Mouse (Mus musculus): ENCODE measurements at regions not wholly inside any gene's neighbourhood (a gene's known extent, or its start where the extent isn't known, plus 50 kb on each side); places are given as distances from the start of the nearest gene placed in this dataset.

- no peaks in the 10 kb centered on the region for H3K36me3 ChIP-seq (ENCODE audit: control insufficient read depth, insufficient read depth, low read length)
- WGBS: 79% methylated on average over 4 of the region's 4 CpGs
- no peaks in the 10 kb centered on the region for H3K4me1 ChIP-seq (replicated peaks; ENCODE audit: control insufficient read depth, insufficient read depth, low read length)
- no peaks in the 10 kb centered on the region for H3K27me3 ChIP-seq (ENCODE audit: control insufficient read depth, insufficient read depth, low read depth, low read length)
- no peak for ATAC-seq (ENCODE audit: low read depth)
- H3K27ac ChIP-seq (ENCODE audit: low read length): no peak overlapping the region
- no peak overlapping the region for H3K4me2 ChIP-seq (ENCODE audit: low read depth, low read length)
- H3K4me3 ChIP-seq (ENCODE audit: low read length): no peak overlapping the region
- no peaks in the 10 kb centered on the region for H3K9me3 ChIP-seq (ENCODE audit: control insufficient read depth, low read length)
- no peak overlapping the region for H3K9ac ChIP-seq (ENCODE audit: low read length)
Measured at GRCm38 (mm10) chr10:16438414-16438813, 1284.6 kb upstream of the Cited2 start.

GRCm38 (mm10) chr10:16440932-16441640 is 1281.9 kb upstream of the Cited2 start:
- Histone ChIP-seq H3K36me3 (ENCODE audit: control insufficient read depth, insufficient read depth, low read length) (no peaks in the 10 kb centered on the region), H3K4me1 (replicated peaks; ENCODE audit: control insufficient read depth, insufficient read depth, low read length) (no peaks in the 10 kb centered on the region), H3K4me2 (ENCODE audit: low read depth, low read length) (no peak overlapping the region), H3K4me3 (ENCODE audit: low read length) (no peak overlapping the region), H3K27me3 (ENCODE audit: control insufficient read depth, insufficient read depth, low read depth, low read length) (no peaks in the 10 kb centered on the region), H3K9me3 (ENCODE audit: control insufficient read depth, low read length) (no peaks in the 10 kb centered on the region), H3K27ac (ENCODE audit: low read length) (no peak overlapping the region; the same call in 1 of the 2 replicates), H3K9ac (ENCODE audit: low read length) (no peak overlapping the region)
- no peak for ATAC-seq (ENCODE audit: low read depth)
- WGBS: 38% methylated on average over 3 of the region's 3 CpGs

- Histone ChIP-seq H3K4me2 (ENCODE audit: low read depth, low read length) (no peak overlapping the region), H3K4me3 (ENCODE audit: low read length) (no peak overlapping the region), H3K27ac (ENCODE audit: low read length) (no peak overlapping the region), H3K9ac (ENCODE audit: low read length) (no peak overlapping the region), H3K36me3 (ENCODE audit: control insufficient read depth, insufficient read depth, low read length) (no peaks in the 10 kb centered on the region), H3K27me3 (ENCODE audit: control insufficient read depth, insufficient read depth, low read depth, low read length) (no peaks in the 10 kb centered on the region), H3K9me3 (ENCODE audit: control insufficient read depth, low read length) (no peaks in the 10 kb centered on the region), H3K4me1 (replicated peaks; ENCODE audit: control insufficient read depth, insufficient read depth, low read length) (no peaks in the 10 kb centered on the region)
- ATAC-seq (ENCODE audit: low read depth): no peak
- WGBS: 71% methylated on average over 2 of the region's 2 CpGs
Measured at GRCm38 (mm10) chr10:16441661-16442072, 1281.4 kb upstream of the Cited2 start.

GRCm38 (mm10) chr10:16443901-16444300 is 1279.1 kb upstream of the Cited2 start:
- H3K4me1 ChIP-seq (replicated peaks; ENCODE audit: control insufficient read depth, insufficient read depth, low read length): no peaks in the 10 kb centered on the region
- H3K27me3 ChIP-seq (ENCODE audit: control insufficient read depth, insufficient read depth, low read depth, low read length): no peaks in the 10 kb centered on the region
- ATAC-seq (ENCODE audit: low read depth): no peak

GRCm38 (mm10) chr10:16467935-16468334 is 1255.1 kb upstream of the Cited2 start:
- H3K36me3 ChIP-seq (ENCODE audit: control insufficient read depth, insufficient read depth, low read length): no peaks in the 10 kb centered on the region
- no peak overlapping the region for H3K4me3 ChIP-seq (ENCODE audit: low read length)
- H3K4me1 ChIP-seq (replicated peaks; ENCODE audit: control insufficient read depth, insufficient read depth, low read length): no peaks in the 10 kb centered on the region
- H3K9me3 ChIP-seq (ENCODE audit: control insufficient read depth, low read length): no peaks in the 10 kb centered on the region
- H3K4me2 ChIP-seq (ENCODE audit: low read depth, low read length): no peak overlapping the region
- ATAC-seq (ENCODE audit: low read depth): no peak
- no peak overlapping the region for H3K9ac ChIP-seq (ENCODE audit: low read length)
- 43% methylated on average over 3 of the region's 3 CpGs for WGBS
- no peaks in the 10 kb centered on the region for H3K27me3 ChIP-seq (ENCODE audit: control insufficient read depth, insufficient read depth, low read depth, low read length)
- H3K27ac ChIP-seq (ENCODE audit: low read length): no peak overlapping the region

More at GRCm38 (mm10) chr10:16443901-16444300, 1279.1 kb upstream of the Cited2 start:
- H3K36me3 ChIP-seq (ENCODE audit: control insufficient read depth, insufficient read depth, low read length): no peaks in the 10 kb centered on the region
- H3K4me2 ChIP-seq (ENCODE audit: low read depth, low read length): no peak overlapping the region
- H3K4me3 ChIP-seq (ENCODE audit: low read length): no peak overlapping the region
- H3K9me3 ChIP-seq (ENCODE audit: control insufficient read depth, low read length): no peaks in the 10 kb centered on the region
- H3K9ac ChIP-seq (ENCODE audit: low read length): no peak overlapping the region
- no peak overlapping the region for H3K27ac ChIP-seq (ENCODE audit: low read length)

GRCm38 (mm10) chr10:16469711-16470110 is 1253.3 kb upstream of the Cited2 start:
- no peak overlapping the region for H3K4me2 ChIP-seq (ENCODE audit: low read depth, low read length)
- no peak overlapping the region for H3K4me3 ChIP-seq (ENCODE audit: low read length)
- H3K36me3 ChIP-seq (ENCODE audit: control insufficient read depth, insufficient read depth, low read length): no peaks in the 10 kb centered on the region
- no peak overlapping the region for H3K27ac ChIP-seq (ENCODE audit: low read length)
- whole genome bisulfite sequencing: 9% methylated on average over 1 of the region's 1 CpGs
- ATAC-seq (ENCODE audit: low read depth): no peak
- no peaks in the 10 kb centered on the region for H3K27me3 ChIP-seq (ENCODE audit: control insufficient read depth, insufficient read depth, low read depth, low read length)
- no peaks in the 10 kb centered on the region for H3K4me1 ChIP-seq (replicated peaks; ENCODE audit: control insufficient read depth, insufficient read depth, low read length)
- no peak overlapping the region for H3K9ac ChIP-seq (ENCODE audit: low read length)
- no peaks in the 10 kb centered on the region for H3K9me3 ChIP-seq (ENCODE audit: control insufficient read depth, low read length)

GRCm38 (mm10) chr10:16473952-16474521 is 1249.0 kb upstream of the Cited2 start:
- H3K4me3 ChIP-seq (ENCODE audit: low read length): no peak overlapping the region
- no peak overlapping the region for H3K9ac ChIP-seq (ENCODE audit: low read length)
- H3K4me1 ChIP-seq (replicated peaks; ENCODE audit: control insufficient read depth, insufficient read depth, low read length): no peaks in the 10 kb centered on the region
- no peaks in the 10 kb centered on the region for H3K27me3 ChIP-seq (ENCODE audit: control insufficient read depth, insufficient read depth, low read depth, low read length)
- no peaks in the 10 kb centered on the region for H3K9me3 ChIP-seq (ENCODE audit: control insufficient read depth, low read length)
- ATAC-seq (ENCODE audit: low read depth): no peak
- H3K36me3 ChIP-seq (ENCODE audit: control insufficient read depth, insufficient read depth, low read length): no peaks in the 10 kb centered on the region
- H3K27ac ChIP-seq (ENCODE audit: low read length): no peak overlapping the region
- H3K4me2 ChIP-seq (ENCODE audit: low read depth, low read length): no peak overlapping the region
- 47% methylated on average over 1 of the region's 1 CpGs for WGBS

- no peaks in the 10 kb centered on the region for H3K9me3 ChIP-seq (ENCODE audit: control insufficient read depth, low read length)
- no peak for ATAC-seq (ENCODE audit: low read depth)
- no peaks in the 10 kb centered on the region for H3K36me3 ChIP-seq (ENCODE audit: control insufficient read depth, insufficient read depth, low read length)
- WGBS: 86% methylated on average over 1 of the region's 1 CpGs
- no peaks in the 10 kb centered on the region for H3K4me1 ChIP-seq (replicated peaks; ENCODE audit: control insufficient read depth, insufficient read depth, low read length)
- no peak overlapping the region for H3K4me3 ChIP-seq (ENCODE audit: low read length)
- no peak overlapping the region for H3K9ac ChIP-seq (ENCODE audit: low read length)
- H3K27me3 ChIP-seq (ENCODE audit: control insufficient read depth, insufficient read depth, low read depth, low read length): no peaks in the 10 kb centered on the region
- H3K4me2 ChIP-seq (ENCODE audit: low read depth, low read length): no peak overlapping the region
- H3K27ac ChIP-seq (ENCODE audit: low read length): no peak overlapping the region
Measured at GRCm38 (mm10) chr10:16498580-16498979, 1224.4 kb upstream of the Cited2 start.

- Histone ChIP-seq H3K27ac (ENCODE audit: low read length) (no peak overlapping the region), H3K4me1 (replicated peaks; ENCODE audit: control insufficient read depth, insufficient read depth, low read length) (no peaks in the 10 kb centered on the region), H3K4me3 (ENCODE audit: low read length) (no peak overlapping the region), H3K27me3 (ENCODE audit: control insufficient read depth, insufficient read depth, low read depth, low read length) (no peaks in the 10 kb centered on the region), H3K9ac (ENCODE audit: low read length) (no peak overlapping the region), H3K9me3 (ENCODE audit: control insufficient read depth, low read length) (no peaks in the 10 kb centered on the region), H3K4me2 (ENCODE audit: low read depth, low read length) (no peak overlapping the region), H3K36me3 (ENCODE audit: control insufficient read depth, insufficient read depth, low read length) (no peaks in the 10 kb centered on the region)
- WGBS: 49% methylated on average over 2 of the region's 2 CpGs
- ATAC-seq (ENCODE audit: low read depth): no peak
Measured at GRCm38 (mm10) chr10:16507681-16508080, 1215.3 kb upstream of the Cited2 start.

Data from lung, embryonic 16.5 days (tissue).